Mouse (Mus musculus) c-Kit-negative CD71-positive TER-119-positive erythroid progenitor cells, embryonic 14.5 days (primary cell): Measurements from ENCODE around the gene Wasf3.
"Not testable (repeated sequence)": the region's sequence is repeated elsewhere in the genome, so short reads cannot be mapped to it uniquely, and the experiment has no call there.

Experiments used
- DNase-seq: peaks from one replicate; pipeline ENCODE4 v3.0.0-alpha.2; 2013; ENCODE audit warnings: low read depth, low spot score

The Wasf3 gene

DNA sequence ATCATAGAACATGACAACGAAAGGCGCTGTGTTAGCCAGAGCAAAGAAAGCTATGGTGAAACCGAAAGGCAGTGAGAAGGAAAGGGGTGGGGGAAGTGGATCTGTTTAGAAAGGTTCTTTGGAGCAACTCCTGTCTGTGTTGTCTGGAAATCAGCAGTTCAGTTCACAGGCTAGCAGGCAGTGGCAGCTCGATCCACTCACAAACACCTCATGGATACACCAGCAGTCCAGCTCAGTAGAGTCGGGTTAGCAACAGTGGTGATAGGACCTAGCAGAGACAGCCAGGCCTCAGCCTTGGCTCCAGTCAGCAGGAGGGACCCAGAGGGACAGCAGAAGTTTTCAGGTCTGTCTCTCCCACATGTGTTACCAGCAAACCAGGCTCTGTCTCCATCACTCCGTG, 16.2 kb downstream of the Wasf3 start:
- not testable (repeated sequence) for DNase-seq

- no peak for DNase-seq
These were observed 17.5 kb downstream of the Wasf3 start for GRCm38 (mm10) chr5:146402311-146402710.

- DNase-seq: no peak
These were observed 19.1 kb downstream of the Wasf3 start for GRCm38 (mm10) chr5:146403923-146404322.

- DNase-seq: no peak
These were observed 21.3 kb downstream of the Wasf3 start for GRCm38 (mm10) chr5:146406133-146406532.

GRCm38 (mm10) chr5:146407791-146408190, 23.0 kb downstream of the Wasf3 start:
- no peak for DNase-seq

- no peak for DNase-seq
These were observed 23.8 kb downstream of the Wasf3 start for GRCm38 (mm10) chr5:146408604-146409003.

- no peak for DNase-seq
These were observed 26.0 kb downstream of the Wasf3 start for GRCm38 (mm10) chr5:146410821-146411220.

DNA sequence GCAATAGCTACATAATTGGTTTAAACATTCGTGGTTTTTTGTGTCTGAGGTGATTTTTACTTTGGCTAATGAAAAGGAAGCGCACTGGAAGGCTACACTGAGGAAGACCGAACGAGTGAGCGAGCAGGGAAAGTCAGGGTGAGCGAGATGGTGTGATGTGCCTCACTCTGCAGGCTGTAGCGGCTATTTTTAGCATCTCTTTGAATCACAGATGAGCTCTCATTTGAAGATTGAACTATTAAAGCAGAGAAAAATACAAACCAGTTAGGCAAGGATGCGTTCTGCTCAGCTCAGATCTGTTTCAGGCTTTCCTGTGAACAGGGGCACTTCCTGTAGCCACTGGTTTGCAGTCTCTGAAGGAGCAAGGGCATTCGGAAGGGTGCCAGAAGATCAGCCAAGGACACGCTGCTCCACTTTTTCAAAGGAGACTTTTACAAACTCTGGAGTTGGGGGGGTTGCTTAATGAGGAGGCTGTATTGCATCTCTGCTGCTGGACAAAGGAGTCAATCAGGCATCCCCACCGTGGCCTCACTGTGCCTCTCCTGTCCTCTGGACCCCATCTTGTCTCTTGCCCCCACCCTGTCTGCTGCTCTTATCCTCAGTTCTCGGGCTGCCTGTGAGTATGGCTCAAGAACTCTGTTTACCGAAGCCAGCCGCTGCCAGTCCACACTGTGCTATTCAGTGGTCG, 28.1 kb downstream of the Wasf3 start:
- no peak for DNase-seq

GRCm38 (mm10) chr5:146414611-146415010, 29.8 kb downstream of the Wasf3 start:
- DNase-seq: no peak

GRCm38 (mm10) chr5:146415218-146415617, 30.4 kb downstream of the Wasf3 start:
- no peak for DNase-seq

DNA sequence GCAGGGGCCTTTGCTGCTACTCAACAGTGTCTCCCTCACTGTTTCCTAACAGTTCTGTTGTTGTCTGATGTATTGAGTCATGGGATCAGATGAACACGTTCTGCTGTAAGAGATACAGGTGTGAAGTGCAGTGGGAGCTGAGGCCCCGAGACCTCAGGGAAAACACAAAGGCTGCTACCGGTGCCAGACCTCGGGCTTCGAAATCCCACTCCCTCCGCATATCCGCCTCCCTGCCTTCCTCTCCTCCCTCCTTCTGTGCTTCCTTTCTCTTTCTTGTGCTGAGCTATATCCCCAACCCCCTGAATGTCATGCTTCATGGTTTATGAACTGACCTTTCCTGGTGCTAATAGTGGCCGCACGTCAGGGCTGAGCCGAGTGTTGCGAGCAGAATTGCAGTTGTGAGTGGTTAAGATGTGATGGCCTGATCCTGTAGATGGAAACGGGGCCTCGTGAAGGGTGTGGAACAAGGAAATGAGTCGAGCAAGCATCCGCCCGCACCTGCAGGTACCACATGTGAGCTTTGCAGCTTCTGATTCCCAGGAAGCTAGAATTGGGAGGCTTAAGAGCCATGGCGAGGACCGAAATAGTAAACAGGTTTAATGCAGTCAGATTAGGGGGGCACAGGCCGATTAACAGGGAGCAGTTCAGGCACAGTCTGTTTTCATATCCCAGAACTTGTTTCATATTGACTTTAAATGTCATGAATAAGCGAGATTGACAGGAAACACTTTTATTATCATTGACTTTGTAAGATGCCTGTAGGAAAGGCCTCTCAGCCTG, 31.7 kb downstream of the Wasf3 start:
- no peak for DNase-seq

DNA sequence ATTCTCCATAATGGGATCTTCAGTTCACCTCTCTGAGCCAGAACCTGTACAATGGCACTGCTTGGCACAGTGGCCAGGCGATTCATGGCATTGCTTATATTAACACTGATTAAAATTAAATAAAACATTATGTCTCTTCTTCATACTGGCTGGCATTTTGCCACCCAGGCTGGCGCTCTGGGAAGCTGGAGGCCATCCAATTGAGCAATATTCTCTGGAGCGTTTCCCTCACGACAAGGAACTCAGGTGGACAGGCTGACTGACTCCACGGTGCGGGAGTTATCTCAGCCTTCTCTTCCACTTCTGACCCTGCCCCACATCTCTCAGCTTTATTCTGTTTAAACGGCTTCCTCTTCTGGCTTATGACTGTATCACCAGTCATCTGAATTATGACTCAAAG, 33.3 kb downstream of the Wasf3 start:
- DNase-seq: no peak

DNA sequence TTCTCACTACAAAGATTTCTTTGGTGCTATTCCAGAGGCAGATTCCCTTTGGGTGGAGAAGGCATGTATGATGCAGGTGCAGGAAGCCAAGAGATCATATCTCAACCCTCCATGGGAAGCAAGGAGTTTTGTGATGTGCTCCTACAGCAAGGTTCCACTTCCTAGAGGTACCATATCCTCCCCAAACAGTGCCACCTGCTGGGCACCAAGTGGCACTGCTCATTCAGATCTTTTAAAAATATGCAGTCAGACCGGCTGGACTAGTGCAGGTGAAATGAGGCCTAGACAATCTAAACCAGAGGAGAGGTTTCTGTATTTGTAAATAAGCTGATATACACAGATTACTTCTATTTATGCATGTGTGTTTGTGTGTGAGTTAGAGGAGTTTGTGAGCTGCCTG, 35.3 kb downstream of the Wasf3 start:
- peak; percentile 32 for DNase-seq

- no peak for DNase-seq
These were observed 40.0 kb downstream of the Wasf3 start for GRCm38 (mm10) chr5:146424711-146425326.

DNA sequence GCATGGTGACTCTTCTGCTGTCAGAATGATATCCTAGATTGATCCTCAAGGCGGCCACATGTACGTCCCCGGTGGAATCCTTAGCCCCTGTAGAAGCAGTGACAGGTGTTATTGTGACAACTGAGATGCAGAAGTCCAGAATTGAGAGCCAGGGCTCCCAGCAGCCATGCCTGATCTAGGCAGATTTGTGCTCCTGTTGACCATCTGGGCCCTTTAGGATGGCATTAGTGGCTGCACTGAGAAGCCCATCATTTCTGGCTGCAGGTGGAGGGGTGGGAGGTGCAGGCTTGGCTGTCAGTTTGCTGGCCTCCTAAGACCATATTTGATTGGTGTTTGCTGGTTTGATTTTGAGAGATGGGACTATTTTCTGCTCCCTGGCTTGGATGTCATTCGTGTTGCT, 40.9 kb downstream of the Wasf3 start:
- DNase-seq: no peak

- DNase-seq: no peak
These were observed 43.3 kb downstream of the Wasf3 start for GRCm38 (mm10) chr5:146428109-146428508.

DNA sequence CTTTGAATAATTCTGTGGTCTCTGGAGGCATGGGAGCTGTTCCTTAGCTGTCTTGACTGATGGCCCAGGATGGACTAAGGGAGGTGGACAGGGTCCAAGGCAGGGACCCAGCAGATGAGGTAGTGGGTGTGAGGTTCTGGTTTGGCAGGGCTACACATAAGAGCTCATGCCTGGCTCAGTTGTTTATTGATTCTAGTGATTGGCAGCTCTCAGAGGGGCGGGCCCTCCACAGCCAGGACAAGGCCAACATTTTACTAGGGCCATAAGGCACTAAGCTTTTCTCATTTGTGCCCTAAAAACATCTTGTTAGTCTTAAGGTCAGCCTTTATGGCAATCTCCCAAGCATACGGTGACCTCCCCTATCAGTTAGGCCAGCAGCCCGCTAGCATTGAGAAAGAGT, 47.0 kb downstream of the Wasf3 start:
- DNase-seq: no peak

GRCm38 (mm10) chr5:146432476-146432875, 47.7 kb downstream of the Wasf3 start:
- no peak for DNase-seq

DNA sequence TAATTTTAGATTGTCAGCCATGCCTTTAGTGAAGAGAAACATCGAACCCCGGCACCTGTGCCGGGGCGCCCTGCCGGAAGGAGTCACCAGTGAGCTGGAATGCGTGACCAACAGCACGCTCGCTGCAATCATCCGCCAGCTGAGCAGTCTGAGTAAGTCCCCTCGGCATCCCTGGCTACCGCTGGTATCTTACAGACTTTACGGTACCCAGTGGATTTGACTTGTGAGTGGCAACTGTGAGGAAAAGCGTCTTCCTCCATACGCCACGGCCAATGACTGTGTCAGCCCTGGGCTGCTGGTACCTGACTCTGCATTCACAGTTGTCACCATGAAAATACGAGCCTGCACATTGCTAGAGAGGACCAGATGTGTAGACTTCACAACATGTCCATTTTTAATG, 50.5 kb downstream of the Wasf3 start:
- DNase-seq: no peak

GRCm38 (mm10) chr5:146436796-146437195, 52.0 kb downstream of the Wasf3 start:
- no peak for DNase-seq

DNA sequence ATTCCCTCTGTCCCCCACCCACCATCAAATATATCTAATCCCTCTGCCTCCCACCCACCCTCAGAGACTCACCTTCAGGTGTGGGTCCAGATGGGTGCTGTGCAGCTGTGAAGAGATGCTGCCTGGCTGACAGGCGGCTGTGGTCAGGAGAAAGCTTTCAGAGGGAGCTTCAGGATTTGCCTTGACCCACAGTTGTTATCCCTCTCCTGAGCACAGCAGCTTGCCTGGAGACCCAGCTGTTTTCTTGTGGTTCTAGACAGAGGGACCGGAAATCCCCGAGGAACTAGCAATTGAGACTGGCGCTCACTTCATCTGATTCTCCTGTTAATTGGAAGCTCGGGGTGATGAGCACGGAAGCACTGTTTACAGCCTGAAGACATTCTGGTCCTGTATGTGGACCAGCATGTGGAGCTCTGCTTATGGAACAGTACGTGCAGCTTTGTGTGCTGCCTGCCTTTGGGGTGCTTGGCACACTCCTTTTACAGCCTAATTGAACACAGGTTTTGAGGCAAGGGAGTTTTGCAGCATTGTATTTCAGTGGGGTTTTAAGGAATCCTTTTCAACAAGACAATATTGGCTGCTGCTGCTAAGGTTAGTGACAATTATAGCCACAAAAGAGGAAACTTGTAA, 54.5 kb downstream of the Wasf3 start:
- no peak for DNase-seq

GRCm38 (mm10) chr5:146440273-146440672, 55.5 kb downstream of the Wasf3 start:
- no peak for DNase-seq
